Mouse (Mus musculus) thymus, adult 18-20 months (tissue): ENCODE measurements at regions not wholly inside any gene's neighbourhood (a gene's known extent, or its start where the extent isn't known, plus 50 kb on each side); places are given as distances from the start of the nearest gene placed in this dataset.
A peak's percentile ranks its signal among the peaks of the same experiment; 100 is the strongest.
"Not testable (repeated sequence)": the region's sequence is repeated elsewhere in the genome, so short reads cannot be mapped to it uniquely, and the experiment has no call there.

Experiments
- DNase-seq, 2 experiments: peaks; one replicate each; pipeline ENCODE4 v3.0.0; 2022; ENCODE audit warnings: mixed read lengths in 2 of 2

DNA sequence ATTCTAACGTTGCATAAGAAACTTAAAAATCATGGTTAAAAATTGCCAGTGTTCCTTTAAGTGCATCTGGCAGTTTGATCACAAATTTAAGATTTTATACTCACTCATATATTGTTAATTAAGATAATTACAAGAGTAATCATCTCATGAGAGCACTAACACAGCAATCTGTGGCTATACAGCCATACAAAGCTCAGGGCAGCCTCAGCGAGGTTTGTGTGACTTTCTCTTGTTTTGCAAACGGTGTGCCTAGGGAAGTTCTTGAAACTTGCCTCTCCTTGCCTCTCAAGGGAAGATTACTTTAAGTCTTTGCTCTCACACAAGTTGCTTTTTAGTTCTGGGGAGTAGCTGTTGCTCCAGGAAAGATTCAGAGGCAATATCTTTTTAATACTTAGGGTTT is 58.1 kb upstream of the Slc1a4 start:
- DNase-seq = no peak

DNA sequence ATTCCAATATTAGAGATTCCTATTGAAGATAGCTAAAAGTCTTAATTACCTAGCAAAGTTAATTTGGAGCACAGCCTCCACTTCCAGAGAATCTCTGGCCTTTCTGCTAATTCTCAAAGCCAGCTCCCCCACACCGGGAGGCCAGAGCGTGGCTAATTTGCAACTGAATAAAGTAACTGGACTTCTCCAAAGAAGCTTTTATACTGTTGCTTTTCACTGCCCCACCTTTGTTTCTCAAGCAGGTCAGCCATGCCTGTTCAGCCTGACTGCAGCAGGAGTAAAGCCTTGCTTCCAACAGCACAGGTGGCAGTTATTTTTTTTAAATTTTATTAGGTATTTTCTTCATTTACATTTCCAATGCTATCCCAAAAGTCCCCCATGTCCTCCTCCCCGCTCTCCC is 60.8 kb upstream of the Slc1a4 start:
- DNase-seq = not testable (repeated sequence)

DNA sequence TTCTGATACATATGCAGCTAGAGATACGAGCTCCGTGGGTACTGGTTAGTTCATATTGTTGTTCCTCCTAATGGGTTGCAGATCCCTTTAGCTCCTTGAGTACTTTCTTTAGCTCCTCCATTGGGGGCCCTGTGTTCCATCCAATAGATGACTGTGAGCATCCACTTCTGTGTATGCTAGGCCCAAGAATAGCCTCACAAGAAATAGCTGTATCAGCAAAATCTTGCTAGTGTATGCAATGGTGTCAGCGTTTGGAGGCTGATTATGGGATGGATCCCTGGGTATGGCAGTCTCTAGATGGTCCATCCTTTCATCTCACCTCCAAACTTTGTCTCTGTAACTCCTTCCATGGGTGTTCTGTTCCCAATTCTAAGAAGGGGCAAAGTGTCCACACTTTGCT is 61.3 kb upstream of the Slc1a4 start:
- not testable (repeated sequence) for DNase-seq

DNA sequence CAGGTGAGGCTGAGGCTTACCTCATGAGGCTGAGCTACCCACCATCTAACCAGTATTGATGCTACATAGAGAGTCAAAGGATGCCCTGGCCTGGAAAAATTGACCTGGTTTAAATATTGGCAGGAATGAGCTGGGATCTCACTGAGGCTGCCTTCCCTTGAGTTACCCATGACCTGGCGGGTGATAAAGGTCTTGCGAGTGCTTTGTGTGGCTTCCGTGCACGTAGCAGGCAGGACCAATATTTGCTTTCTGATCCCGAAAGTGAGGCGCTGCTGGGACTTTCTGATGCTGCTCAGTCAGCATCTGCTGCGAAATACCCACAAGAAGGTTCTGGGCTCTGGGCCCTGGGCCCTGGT is 63.3 kb upstream of the Slc1a4 start:
- DNase-seq = no peak

DNA sequence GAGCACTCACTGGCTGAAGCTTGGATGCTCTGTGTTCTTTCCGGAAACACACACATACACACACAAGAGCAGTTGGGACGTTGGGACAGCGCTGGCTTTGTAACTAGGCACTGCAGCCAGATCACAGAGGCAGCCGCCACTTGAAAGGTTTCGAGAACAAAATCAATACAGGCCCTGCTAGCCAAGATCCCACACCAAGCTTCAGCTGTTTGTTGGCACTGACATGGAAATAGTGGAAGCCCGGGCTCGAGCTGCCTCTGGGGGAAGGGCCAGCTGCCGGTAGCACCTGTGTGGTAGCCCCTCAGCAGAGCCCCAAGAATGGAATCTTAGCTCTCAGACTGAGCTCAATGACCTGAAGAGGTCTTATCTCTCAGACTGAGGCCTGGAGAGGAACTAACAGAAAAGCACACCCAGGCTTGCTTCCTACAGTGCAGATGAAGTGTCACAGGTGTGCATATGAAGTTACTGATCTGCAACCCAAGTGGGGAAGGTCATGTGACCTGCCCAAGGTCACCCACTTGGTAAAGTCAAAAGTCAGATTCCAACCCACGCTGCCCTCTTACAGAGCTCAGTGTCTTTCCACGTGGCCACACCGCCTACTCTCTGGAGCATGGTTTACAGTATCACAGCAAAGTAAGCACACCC is 63.8 kb upstream of the Slc1a4 start:
- DNase-seq = no peak

DNA sequence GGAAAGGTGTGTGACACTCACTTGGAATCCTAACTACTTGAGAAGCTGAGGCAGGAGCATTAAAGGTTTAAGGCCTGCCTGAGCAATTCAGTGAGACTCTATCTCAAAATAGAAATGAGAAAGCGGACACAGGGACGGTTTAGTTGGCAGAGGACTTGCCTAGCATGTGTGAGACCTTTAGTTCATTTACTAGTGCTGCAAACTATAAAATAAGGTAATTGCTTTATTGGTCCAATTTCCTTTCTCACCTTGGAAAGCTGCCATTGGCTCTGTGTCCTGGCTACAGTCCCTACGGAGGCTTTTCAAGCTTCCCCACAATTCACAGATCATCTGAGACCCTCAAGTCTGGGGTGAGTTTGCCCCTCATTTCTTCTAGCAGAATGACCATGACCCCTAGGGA is 64.4 kb upstream of the Slc1a4 start:
- no peak for DNase-seq

DNA sequence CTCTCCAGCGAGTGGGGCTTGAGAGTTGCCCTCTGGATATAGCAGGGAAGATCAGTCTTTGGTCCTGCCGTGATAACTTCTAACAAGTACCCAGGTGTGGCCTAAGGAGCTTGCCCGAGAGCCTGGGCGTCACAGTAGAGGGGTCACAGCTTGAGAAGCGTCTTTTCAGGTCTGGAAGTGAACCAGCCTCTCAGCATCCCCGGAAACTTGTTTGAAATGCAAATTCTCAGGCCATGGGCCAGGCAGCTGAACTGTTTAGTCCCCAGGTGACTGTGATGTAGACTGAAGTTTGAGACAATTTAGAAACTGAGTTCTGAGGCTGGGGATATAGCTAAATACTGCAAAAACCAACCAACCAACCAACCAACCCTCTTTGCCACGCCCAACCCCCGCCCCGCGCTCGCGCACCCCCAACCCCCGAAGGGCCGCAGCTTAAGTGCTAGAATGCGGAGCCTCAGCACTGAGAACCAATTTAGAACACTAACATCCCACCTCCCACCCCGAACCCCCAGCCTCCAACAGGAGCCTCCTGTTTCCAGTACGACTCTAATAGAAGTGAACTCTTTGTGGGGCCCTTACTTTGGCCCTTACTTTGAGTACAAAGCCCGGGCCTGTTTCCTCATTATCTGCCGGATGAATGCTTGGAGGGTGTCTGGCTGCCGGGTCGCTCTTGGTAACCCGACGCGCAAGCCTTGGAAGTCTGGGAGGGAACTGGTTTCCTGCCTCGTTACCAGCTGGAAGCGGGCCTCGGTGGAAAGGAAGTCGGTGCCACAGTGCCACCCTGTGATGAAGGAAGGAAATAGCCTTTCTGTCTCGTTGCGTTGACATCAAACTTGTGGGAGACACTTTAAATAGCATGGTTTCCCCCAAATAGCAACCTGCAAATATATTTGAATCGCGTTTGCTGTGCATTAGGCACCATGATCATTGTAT is 68.1 kb upstream of the Slc1a4 start:
- peak; percentile 17 to 20 for DNase-seq

DNA sequence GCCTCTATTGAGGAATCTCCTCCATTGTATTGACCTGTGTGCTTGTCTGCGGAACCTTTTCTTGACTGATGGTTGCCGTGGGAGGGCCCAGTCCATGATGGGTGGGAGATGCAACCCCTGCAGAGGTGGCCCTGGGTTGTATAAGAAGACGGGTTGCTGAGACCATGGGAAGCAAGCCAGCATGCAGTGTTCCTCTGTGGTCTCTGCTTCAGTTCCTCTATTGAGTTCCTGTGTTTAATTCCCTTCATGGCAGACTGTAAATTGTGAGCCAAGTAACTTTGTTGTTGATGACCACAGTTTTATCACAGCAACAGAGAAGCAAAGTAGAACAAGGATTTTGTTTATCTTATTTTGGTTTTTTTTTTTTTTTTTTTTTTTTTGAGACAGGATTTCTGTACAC is 70.9 kb upstream of the Slc1a4 start:
- no peak for DNase-seq

DNA sequence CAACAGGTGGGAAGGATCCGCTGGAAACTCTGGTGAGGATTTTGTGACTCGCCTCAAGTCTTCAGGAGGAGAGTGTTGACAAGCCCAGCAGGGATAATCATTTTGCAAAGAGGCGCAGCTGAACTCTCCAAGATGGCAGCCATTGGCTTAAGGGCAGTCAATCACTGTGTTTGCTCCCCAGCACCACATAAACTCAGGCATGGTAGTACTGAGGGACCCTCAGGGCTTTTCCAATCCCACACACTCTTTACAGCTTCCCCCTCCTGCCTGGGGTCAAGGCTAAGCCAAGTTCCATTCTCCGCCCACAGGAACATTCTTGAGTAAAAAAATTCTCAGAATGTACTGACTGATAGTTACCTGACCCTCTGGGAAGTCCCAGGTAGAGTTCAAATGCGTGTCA is 72.0 kb upstream of the Slc1a4 start:
- no peak for DNase-seq

DNA sequence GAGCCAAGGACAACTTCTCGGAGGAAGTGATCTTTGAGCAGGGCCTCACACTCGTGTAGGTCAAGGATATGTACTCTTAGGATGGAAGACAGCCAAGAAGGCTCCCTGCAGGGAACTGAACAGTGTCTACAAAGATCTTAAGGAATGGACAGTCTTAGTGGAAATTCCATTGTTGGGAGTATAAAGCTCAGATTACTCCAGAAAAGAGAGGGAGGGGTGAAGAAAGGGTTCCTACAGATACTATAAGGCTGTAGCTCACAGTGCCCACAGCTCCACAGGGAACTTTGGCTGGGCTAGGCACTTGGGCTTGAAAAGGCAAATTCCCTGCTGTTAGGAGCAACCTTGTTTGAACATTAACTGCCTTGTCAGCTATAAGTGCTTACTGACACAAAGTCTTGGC is 85.6 kb upstream of the Slc1a4 start:
- DNase-seq = no peak

DNA sequence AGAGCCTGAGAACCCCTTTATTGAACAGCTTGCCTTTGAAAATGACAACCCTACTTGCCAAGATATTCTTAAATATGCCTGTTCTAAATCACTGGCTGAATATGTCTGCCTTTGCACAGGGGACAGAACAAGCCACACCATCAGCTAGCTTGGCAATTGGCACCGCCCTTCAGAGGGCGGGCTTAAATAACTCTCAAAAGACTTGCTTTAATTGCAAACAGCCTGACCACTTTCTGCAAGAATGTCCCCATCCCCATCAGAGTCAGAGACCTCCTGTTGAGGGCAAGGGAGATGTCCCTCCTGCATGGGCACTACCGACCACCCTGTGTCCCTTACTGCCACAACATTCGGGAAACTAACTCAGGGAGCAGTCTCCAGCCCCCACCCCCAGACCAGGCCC is 88.4 kb upstream of the Slc1a4 start:
- no peak for DNase-seq

DNA sequence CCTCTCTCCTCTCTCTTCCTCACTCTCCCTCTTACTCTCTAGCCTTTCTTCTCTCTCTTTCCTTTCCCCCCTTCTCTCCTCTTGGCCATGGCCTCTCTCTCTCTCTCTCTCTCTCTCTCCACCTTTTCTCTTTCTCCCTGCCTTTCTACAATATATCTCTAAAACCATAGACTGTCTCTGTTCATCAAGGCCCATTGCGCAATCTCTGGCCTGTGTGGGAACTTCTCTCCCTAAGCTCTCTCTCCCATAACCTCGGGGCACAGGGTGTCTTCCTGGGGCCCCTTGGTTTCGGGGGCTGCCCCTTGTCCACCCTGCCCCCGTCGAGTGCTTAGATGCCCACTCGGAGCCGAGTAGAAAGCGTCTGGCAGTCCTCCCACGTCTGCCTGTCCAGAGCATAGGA is 103.5 kb upstream of the Slc1a4 start:
- no peak for DNase-seq

DNA sequence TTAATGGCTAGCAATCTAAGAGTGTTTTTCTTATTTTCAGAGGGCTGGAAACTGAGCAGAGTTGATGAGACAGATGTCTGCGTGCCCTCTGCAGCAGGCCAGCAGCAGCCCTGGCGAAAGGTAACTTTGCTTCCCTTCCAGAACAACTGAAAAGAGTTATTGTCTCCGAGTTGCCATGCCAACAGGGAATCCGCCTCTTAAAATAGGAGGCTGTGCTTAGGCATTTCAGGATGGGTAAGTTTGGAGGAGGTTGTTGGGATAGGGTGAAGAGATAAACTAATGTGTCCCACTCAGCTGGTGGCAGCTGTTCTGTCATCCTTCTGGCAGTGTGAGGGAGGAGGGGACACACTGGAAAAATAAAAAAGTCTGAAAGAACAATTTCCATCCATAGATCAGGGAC is 100.6 kb upstream of the Sertad2 start:
- no peak for DNase-seq

DNA sequence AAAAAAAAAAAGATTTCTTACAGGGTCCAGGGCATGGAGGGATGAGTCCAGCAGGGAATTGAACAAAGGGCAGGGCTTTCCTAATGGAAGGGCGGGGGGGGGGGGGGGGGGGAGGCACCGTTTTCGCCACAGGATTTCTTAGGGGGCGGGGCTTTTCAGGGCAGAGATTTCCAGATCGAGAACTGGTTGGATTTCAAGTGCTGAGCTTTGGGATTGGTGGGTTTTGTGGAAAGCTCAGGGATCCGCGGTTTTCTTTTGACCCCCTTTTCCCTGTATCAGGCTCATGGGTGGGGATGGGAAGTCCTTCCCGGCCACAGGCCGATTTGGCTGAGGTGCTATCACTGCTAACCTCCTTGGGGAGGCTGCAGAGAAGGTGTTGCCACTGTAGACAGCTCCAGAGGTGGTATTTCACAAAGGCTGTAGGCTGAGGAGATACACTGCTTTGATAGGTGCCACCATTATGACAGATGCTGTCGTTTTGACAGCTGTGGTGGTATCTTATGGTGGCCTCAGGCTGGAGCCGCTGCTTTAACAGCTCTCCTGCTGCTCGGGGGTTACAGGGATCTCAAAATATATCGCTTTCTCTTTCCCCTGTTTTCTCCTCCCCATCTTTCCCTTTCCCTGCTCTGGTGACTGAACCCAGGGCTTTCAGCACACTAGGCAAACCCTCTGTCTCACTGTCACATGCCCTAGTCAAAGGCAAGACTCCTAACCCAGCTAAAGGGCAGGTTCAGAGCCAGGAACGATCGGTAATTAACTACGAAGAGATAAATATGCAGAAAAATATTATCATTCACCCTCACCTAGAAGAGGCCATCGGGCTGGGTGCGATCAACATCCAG is 97.8 kb upstream of the Sertad2 start:
- no peak for DNase-seq

DNA sequence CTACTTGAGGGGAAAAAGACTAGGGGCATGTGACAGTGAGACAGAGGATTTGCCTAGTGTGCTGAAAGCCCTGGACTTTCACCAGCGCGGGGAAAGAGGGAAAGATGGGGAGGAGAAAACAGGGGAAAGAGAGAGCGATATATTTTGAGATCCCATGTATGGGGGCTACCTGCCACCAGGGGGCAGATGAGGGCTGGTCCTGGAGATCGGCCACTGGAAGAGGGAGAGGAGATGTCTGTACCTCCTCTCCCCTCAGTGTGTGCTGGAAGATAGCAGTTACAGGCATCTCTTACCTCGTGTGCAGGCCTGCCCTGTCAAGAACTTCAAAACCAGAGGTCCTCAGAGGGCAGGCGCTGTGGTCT is 97.2 kb upstream of the Sertad2 start:
- DNase-seq = peak; percentile 22 to 23

DNA sequence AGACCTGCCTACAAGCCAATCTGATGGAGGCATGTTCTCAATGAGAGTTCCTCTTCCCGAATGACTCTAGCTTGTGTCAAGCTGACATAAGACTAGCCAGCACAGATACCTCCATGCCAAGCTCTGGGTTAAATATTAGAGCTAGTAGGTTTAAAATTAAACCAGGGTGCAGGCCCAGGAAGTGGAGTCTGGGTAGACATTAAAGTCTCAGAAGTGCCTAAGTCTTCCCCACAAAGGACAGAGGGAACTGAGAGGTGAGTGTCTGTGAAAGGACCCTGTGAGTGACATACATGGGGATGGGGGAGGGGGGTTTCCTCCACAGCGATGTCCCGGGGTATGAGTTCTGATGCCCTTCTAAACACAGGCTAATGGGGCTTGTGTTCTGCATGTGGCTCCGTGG is 90.2 kb upstream of the Sertad2 start:
- DNase-seq = no peak

DNA sequence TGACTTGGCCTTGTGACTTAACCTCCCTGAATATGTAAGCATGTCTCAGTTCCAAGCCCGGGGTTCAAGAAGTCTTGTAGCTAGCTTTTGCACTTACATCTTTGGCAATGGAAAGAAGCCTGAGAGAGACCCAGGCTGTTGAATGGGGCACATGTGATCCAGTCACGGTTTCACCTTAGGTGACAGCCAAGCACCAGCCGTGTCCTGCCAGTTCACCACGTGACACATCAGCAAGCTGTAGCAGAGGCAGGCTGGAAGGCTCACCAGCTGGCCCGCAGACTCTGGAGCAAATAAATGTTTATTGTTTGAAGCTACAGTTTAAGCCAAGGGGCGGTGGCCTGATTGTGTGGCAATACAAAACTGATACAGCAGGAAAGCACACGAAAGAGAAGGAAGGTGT is 89.3 kb upstream of the Sertad2 start:
- no peak for DNase-seq

DNA sequence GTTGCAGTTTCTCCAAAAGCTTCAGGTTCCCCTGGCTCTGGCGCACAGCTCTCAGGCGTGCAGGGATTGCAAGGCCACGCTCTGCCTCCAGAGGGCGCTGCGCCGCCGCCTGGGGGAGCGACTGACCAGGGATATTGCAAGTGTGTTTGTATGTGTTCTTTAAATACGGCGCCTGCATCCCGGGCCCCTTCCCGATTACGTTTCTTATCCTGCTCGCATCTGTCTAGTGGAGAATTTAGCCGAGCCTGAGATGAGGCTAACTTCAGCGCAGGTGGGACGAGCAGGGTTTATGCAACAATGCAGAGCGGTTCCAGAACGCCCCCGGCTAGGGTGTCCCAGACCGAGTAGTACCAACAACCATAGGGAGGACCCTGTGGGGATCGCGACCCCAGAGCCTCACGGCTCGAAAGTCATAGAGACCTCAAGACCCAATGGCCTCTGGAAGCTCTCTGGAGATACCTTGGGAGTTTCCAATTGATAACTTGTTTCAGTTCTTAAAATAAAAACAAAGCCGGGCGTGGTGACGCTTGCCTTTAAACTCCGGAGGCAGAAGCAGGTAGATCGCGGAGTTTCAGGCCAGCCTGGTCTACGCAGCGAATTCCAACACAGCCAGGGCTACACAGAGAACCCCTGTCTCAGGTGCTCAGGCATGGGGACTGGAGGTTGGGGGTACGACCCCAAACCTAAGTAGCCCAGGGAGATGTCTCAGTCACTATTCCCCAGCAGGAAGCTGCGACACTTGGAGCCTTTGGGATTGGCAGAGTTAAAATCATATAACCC is 87.8 kb upstream of the Sertad2 start:
- DNase-seq = peak; percentile 42 to 61

DNA sequence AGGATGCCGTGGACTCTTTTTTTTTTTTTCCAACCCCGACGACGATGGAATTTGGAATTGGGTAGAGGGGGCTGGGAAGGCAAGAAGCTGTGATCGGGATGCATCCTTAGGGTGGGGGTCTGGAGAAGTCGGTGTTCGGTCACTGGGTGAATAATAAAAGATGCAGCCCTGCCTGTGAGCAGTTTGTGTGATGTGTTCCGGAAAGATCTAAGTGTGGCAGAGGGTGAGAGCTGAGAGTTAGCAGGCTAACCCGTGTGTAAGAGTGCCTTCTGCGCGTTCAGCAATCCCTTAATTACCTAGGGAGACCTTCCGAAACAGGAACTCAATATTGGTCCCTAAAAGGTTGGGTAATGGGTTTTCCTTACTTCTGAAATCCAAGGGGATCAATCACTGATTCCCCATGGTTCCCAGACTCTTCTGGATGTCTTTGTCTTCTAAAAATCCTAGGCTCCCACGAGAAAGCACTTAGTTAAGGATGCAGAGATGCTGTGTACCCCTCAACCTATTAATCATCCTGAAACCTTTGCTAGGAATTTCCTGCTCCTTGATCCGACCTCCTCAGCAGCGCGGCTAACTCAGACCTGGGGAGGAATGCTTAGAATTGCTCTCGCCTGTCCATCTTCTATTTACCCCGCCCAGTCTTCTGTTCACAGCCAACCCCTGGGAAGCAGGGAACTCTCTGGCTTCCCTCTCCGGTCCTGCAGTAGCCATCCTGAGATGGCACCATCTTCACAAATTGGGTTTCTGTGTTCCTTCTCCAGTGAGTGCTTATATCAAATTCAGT is 87.0 kb upstream of the Sertad2 start:
- no peak for DNase-seq

DNA sequence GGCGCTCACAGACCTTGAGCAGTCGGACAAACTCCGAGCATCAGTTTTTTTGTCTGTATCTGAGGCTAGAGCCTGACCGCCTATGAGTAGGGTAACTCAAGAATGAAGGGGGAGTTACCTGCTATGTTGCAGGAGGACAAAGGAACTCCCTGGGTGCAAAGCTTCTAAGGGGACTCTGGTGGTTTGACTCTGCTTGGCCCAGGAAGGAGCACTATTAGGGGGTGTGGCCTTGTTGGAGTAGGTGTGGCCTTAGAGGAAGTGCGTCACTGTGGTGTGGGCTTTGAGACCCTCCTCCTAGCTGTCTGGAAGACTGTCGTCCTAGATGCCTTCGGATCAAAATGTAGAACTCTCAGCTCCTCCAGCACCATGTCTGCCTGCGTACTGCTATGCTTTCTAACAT is 83.9 kb upstream of the Sertad2 start:
- no peak for DNase-seq

DNA sequence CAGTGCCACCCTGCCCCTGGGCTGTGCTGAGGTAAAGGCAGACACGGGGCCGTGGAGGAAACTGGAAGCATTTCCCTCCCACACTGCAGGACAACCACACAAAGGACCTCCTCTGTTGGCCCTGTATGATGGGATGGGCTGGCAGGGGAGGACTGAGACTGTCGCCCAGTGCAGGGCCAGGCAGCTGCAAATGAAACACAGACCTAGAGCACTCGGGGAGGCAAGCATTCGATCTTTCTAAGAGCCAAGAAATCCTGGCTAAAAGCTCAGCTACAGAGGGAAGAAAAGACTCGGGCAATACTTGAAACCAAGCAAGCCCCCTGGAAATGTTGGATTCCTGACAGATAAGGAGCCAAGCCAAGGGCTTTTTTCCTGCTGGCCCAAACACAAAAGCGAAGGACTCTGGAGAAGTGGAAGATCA is 82.5 kb upstream of the Sertad2 start:
- DNase-seq = no peak

DNA sequence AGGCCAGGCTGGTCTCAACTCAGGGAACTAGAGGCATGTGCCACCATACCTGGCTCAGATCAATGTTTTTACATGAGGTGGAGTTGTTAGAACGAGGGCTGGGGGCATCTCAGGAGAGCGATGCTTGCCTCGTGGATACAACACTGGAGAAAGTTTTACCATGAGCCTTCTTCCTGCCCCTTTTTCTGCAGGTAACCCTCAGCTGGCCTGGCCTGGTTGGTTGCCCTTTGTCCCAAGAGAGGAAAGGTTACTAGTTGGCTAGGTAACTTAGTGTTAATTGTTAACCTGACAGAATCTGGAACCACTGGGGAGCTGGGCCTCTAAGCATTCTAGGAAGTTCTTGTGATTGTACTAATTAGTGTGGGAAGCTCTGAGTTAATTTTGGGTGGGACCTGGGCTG is 81.0 kb upstream of the Sertad2 start:
- no peak for DNase-seq
